Comparison of ENCODE assay signal across 19 mouse cellular contexts in genomic region chr19:58349890-58350408, GRCm38 (mm10).
DNase-seq lines count a peak whose midpoint lies in the region; ATAC-seq and TF ChIP-seq lines count a peak whose summit lies in the region.
"Had no signal": no experiment of that assay in that cellular context is flagged by ENCODE, and none has a peak within 500 bp of the region (broad histone marks: within the 10 kb centered on the region; RNA-seq: fewer than 3 reads in every experiment).

No protein-coding gene starts in this region.

- peak; percentile 73 for DNase-seq in brain, embryonic 14.5 days (ENCODE audit: low read depth)
- DNase-seq in midbrain, embryonic 14.5 days, result peak; percentile 85
- DNase-seq in cerebellum, adult 2 months, result no peak
- no peak for DNase-seq in gastrocnemius, postnatal 10 days
- DNase-seq: adrenal gland, postnatal 14 days; cerebellum, adult 8-10 months; gastrocnemius, postnatal 14 days; heart, adult 2 months; kidney, postnatal 4 days; lung, postnatal 10 days; thymus, postnatal 4 days had no signal

- H3K4me3 ChIP-seq in forebrain, embryonic 12.5 days (replicated peaks), result no peak overlapping the region
- no peak overlapping the region for H3K4me3 ChIP-seq in forebrain, embryonic 16.5 days (replicated peaks; ENCODE audit: low read length)
- H3K4me3 ChIP-seq in hindbrain, embryonic 12.5 days, result no peak overlapping the region
- H3K4me3 ChIP-seq in midbrain, embryonic 14.5 days (replicated peaks; ENCODE audit: low read depth, low read length), result no peak overlapping the region
- H3K4me3 ChIP-seq in cerebellum, adult 2 months (replicated peaks; ENCODE audit: insufficient read depth, low read depth, low read length), result no peak overlapping the region
- H3K4me3 ChIP-seq: heart, adult 2 months; heart, embryonic 15.5 days; limb, embryonic 13.5 days; megakaryocyte, embryonic 14.5 days had no signal

- H3K36me3 ChIP-seq in forebrain, embryonic 12.5 days (replicated peaks), result no peaks in the 10 kb centered on the region
- no peaks in the 10 kb centered on the region for H3K36me3 ChIP-seq in forebrain, embryonic 16.5 days (ENCODE audit: control insufficient read depth, insufficient read depth)
- no peaks in the 10 kb centered on the region for H3K36me3 ChIP-seq in hindbrain, embryonic 12.5 days
- no peaks in the 10 kb centered on the region for H3K36me3 ChIP-seq in midbrain, embryonic 14.5 days (ENCODE audit: control insufficient read depth, insufficient read depth, low read length)
- H3K36me3 ChIP-seq: heart, embryonic 15.5 days; limb, embryonic 13.5 days had no signal

- ATAC-seq in forebrain, embryonic 12.5 days (ENCODE audit: low FRiP score), result peak; percentile 58; the same call in 1 of the 2 replicates
- no peak for ATAC-seq in forebrain, embryonic 16.5 days
- ATAC-seq in hindbrain, embryonic 12.5 days (ENCODE audit: low FRiP score), result 0 out of 2 replicates have a peak, but pooled peaks have one; percentile 26
- ATAC-seq in midbrain, embryonic 14.5 days (ENCODE audit: low FRiP score, low TSS enrichment), result peak; percentile 40; the same call in 1 of the 2 replicates
- ATAC-seq in inflammation-experienced regulatory T-cells, adult 6 months, result no peak

- no peak overlapping the region for H3K9ac ChIP-seq in forebrain, embryonic 12.5 days
- no peak overlapping the region for H3K9ac ChIP-seq in forebrain, embryonic 16.5 days (replicated peaks; ENCODE audit: low read depth, low read length)
- no peak overlapping the region for H3K9ac ChIP-seq in hindbrain, embryonic 12.5 days
- H3K9ac ChIP-seq in midbrain, embryonic 14.5 days (replicated peaks; ENCODE audit: low read length), result no peak overlapping the region; the same call in 1 of the 2 replicates
- H3K9ac ChIP-seq: heart, embryonic 15.5 days; limb, embryonic 13.5 days; liver, embryonic 14.5 days had no signal

- no peaks in the 10 kb centered on the region for H3K9me3 ChIP-seq in forebrain, embryonic 12.5 days
- no peaks in the 10 kb centered on the region for H3K9me3 ChIP-seq in forebrain, embryonic 16.5 days (ENCODE audit: control insufficient read depth, low read length)
- no peaks in the 10 kb centered on the region for H3K9me3 ChIP-seq in hindbrain, embryonic 12.5 days (replicated peaks)
- H3K9me3 ChIP-seq in midbrain, embryonic 14.5 days (ENCODE audit: control insufficient read depth, low read length), result no peaks in the 10 kb centered on the region
- H3K9me3 ChIP-seq: heart, embryonic 15.5 days; limb, embryonic 13.5 days had no signal

- H3K27me3 ChIP-seq in forebrain, embryonic 12.5 days, result peaks cover 50% of the 10 kb centered on the region
- 0 out of 2 replicates have a peak, but pooled peaks cover 4% of the 10 kb centered on the region for H3K27me3 ChIP-seq in forebrain, embryonic 16.5 days (replicated peaks; ENCODE audit: control insufficient read depth, insufficient read depth, low read length)
- H3K27me3 ChIP-seq in hindbrain, embryonic 12.5 days, result 0 out of 2 replicates have a peak, but pooled peaks cover 7% of the 10 kb centered on the region
- H3K27me3 ChIP-seq in midbrain, embryonic 14.5 days (ENCODE audit: control insufficient read depth, insufficient read depth, low read length), result peaks cover 4% of the 10 kb centered on the region; the same call in 1 of the 2 replicates
- H3K27me3 ChIP-seq in cerebellum, adult 2 months (ENCODE audit: control insufficient read depth, insufficient read depth, low read length), result no peaks in the 10 kb centered on the region
- H3K27me3 ChIP-seq: heart, embryonic 15.5 days; megakaryocyte, embryonic 14.5 days had no signal

- no peak for TF ChIP-seq POLR2A in brain, embryonic 14.5 days (IDR thresholded peaks at IDR 0.05; ENCODE audit: borderline replicate concordance, extremely low read depth, insufficient read depth, insufficient read length, poor library complexity, severe bottlenecking)
- no peak for TF ChIP-seq POLR2A in cerebellum, adult 2 months (IDR thresholded peaks at IDR 0.05; ENCODE audit: borderline replicate concordance, insufficient read depth, low read length)

- no peak for TF ChIP-seq CTCF in brain, embryonic 14.5 days (IDR thresholded peaks at IDR 0.05; ENCODE audit: borderline replicate concordance, extremely low read depth, insufficient read depth, insufficient read length)
- TF ChIP-seq CTCF in cerebellum, adult 2 months (IDR thresholded peaks at IDR 0.05; ENCODE audit: borderline replicate concordance, insufficient read depth, low read depth, low read length), result no peak

- peaks cover 57% of the 10 kb centered on the region for H3K4me1 ChIP-seq in forebrain, embryonic 12.5 days
- peaks cover 26% of the 10 kb centered on the region for H3K4me1 ChIP-seq in forebrain, embryonic 16.5 days (replicated peaks; ENCODE audit: control insufficient read depth, insufficient read depth, low read length)
- H3K4me1 ChIP-seq in hindbrain, embryonic 12.5 days, result peaks cover 37% of the 10 kb centered on the region
- H3K4me1 ChIP-seq in midbrain, embryonic 14.5 days (ENCODE audit: control insufficient read depth, insufficient read depth, low read length), result peaks cover 52% of the 10 kb centered on the region
- H3K4me1 ChIP-seq in cerebellum, adult 2 months (ENCODE audit: control insufficient read depth, insufficient read depth, low read length), result peaks cover 8% of the 10 kb centered on the region
- H3K4me1 ChIP-seq: heart, embryonic 15.5 days; megakaryocyte, embryonic 14.5 days had no signal

- peak overlapping the region; percentile 20; the same call in 1 of the 2 replicates for H3K4me2 ChIP-seq in forebrain, embryonic 12.5 days
- H3K4me2 ChIP-seq in forebrain, embryonic 16.5 days (ENCODE audit: low read length), result no peak overlapping the region
- H3K4me2 ChIP-seq in hindbrain, embryonic 12.5 days (replicated peaks), result no peak overlapping the region
- peak overlapping the region; percentile 15; the same call in 1 of the 2 replicates for H3K4me2 ChIP-seq in midbrain, embryonic 14.5 days (ENCODE audit: low read length)
- H3K4me2 ChIP-seq: heart, embryonic 15.5 days; limb, embryonic 13.5 days had no signal

- 5% methylated on average over 5 of the region's 5 CpGs for WGBS in forebrain, embryonic 12.5 days
- WGBS in forebrain, embryonic 16.5 days, result 11% methylated on average over 5 of the region's 5 CpGs
- WGBS in hindbrain, embryonic 12.5 days, result 26% methylated on average over 5 of the region's 5 CpGs
- 6% methylated on average over 5 of the region's 5 CpGs for WGBS in midbrain, embryonic 14.5 days
- 74% methylated on average over 5 of the region's 5 CpGs for WGBS in cerebellum, adult 2 months

- H3K27ac ChIP-seq in forebrain, embryonic 12.5 days, result peak overlapping the region; percentile 63; the same call in 1 of the 2 replicates
- no peak overlapping the region for H3K27ac ChIP-seq in forebrain, embryonic 16.5 days (ENCODE audit: low read length)
- peak overlapping the region; percentile 65 for H3K27ac ChIP-seq in hindbrain, embryonic 12.5 days
- peak overlapping the region; percentile 68 for H3K27ac ChIP-seq in midbrain, embryonic 14.5 days (replicated peaks; ENCODE audit: low read depth, low read length)
- H3K27ac ChIP-seq in cerebellum, adult 2 months (ENCODE audit: insufficient read depth, low read length), result no peak overlapping the region
- H3K27ac ChIP-seq: heart, adult 2 months; heart, embryonic 15.5 days; limb, embryonic 13.5 days; liver, embryonic 14.5 days had no signal

Comparison
In these comparisons a context has a peak if more than half of its experiments do, and no peak if none do; other contexts are left out.
1. ATAC-seq: peak in forebrain, embryonic 12.5 days (single experiment), hindbrain, embryonic 12.5 days (single experiment) and midbrain, embryonic 14.5 days (single experiment); none in forebrain, embryonic 16.5 days (single experiment) and inflammation-experienced regulatory T-cells, adult 6 months (single experiment).
2. H3K27ac ChIP-seq: peak in forebrain, embryonic 12.5 days (single experiment), hindbrain, embryonic 12.5 days (single experiment) and midbrain, embryonic 14.5 days (single experiment); none in forebrain, embryonic 16.5 days (single experiment) and cerebellum, adult 2 months (single experiment).
3. H3K4me2 ChIP-seq: peak in forebrain, embryonic 12.5 days (single experiment) and midbrain, embryonic 14.5 days (single experiment); none in forebrain, embryonic 16.5 days (single experiment) and hindbrain, embryonic 12.5 days (single experiment).
4. DNase-seq: peak in brain, embryonic 14.5 days (single experiment) and midbrain, embryonic 14.5 days (single experiment); none in cerebellum, adult 2 months (0 of 2) and gastrocnemius, postnatal 10 days (single experiment).